Mouse (Mus musculus): ENCODE results near the gene Supt20. TPM values are rescaled to one million over a fixed set of nuclear protein-coding genes. Genes with fewer than 3 reads are reported as not detected.

Gene Supt20
- 162 TPM for polyA plus RNA-seq (2015; fragmentation: Illumina TruSeq; extraction: RNeasy Lipid Tissue Mini Kit (QIAGEN cat#74804); ENCODE audit: insufficient read depth, low replicate concordance)

GRCm38 (mm10) chr3:54692202-54693055, at the start of gene Supt20:
Gene Supt20, plus strand, starts transcription at chr3:54692807.

GRCm38 (mm10) chr3:54714253-54714652, 21.6 kb downstream of the Supt20 start, which contains the start of gene Gm21958:
Gene Gm21958, minus strand, starts transcription at chr3:54714353.

GRCm38 (mm10) chr3:54735247-54736046, 42.8 kb downstream of the Supt20 start, which contains the start of the genes Exosc8 and Alg5:
Gene Exosc8, minus strand, starts transcription at chr3:54735393.
Gene Alg5, plus strand, starts transcription at chr3:54735539.

GRCm38 (mm10) chr3:54755145-54756041, 62.8 kb downstream of the Supt20 start, which contains the start of gene Smad9:
Gene Smad9, plus strand, starts transcription at chr3:54755582.

Other genes with a start within 250 kb of the Supt20 start
- gene Gm21958, start 21.5 kb downstream of the Supt20 start, polyA plus RNA-seq (2015; fragmentation: Illumina TruSeq; extraction: RNeasy Lipid Tissue Mini Kit (QIAGEN cat#74804); ENCODE audit: insufficient read depth, low replicate concordance): not detected
- gene Exosc8, start 42.6 kb downstream of the Supt20 start, polyA plus RNA-seq (2015; fragmentation: Illumina TruSeq; extraction: RNeasy Lipid Tissue Mini Kit (QIAGEN cat#74804); ENCODE audit: insufficient read depth, low replicate concordance): 97.6 TPM
- 47.2 TPM for gene Alg5, start 42.7 kb downstream of the Supt20 start, polyA plus RNA-seq (2015; fragmentation: Illumina TruSeq; extraction: RNeasy Lipid Tissue Mini Kit (QIAGEN cat#74804); ENCODE audit: insufficient read depth, low replicate concordance)
- gene Smad9, start 62.8 kb downstream of the Supt20 start, polyA plus RNA-seq (2015; fragmentation: Illumina TruSeq; extraction: RNeasy Lipid Tissue Mini Kit (QIAGEN cat#74804); ENCODE audit: insufficient read depth, low replicate concordance): 0.66 TPM
- gene Rfxap, start 115.0 kb downstream of the Supt20 start, polyA plus RNA-seq (2015; fragmentation: Illumina TruSeq; extraction: RNeasy Lipid Tissue Mini Kit (QIAGEN cat#74804); ENCODE audit: insufficient read depth, low replicate concordance): 29.7 TPM
- not detected for gene Sertm1, start 223.1 kb downstream of the Supt20 start, polyA plus RNA-seq (2015; fragmentation: Illumina TruSeq; extraction: RNeasy Lipid Tissue Mini Kit (QIAGEN cat#74804); ENCODE audit: insufficient read depth, low replicate concordance)

Data from spleen, adult 10 weeks (tissue).